Mouse (Mus musculus) v-Abl transformed pro-B cells (cell line): ENCODE results near the gene Bptf.
"Not testable (repeated sequence)": the region's sequence is repeated elsewhere in the genome, so short reads cannot be mapped to it uniquely, and the experiment has no call there.

ENCODE experiments used
- in situ Hi-C, 2 experiments: fragments of 400-800 bp; cut with MboI; formaldehyde crosslinking; loops; one replicate each; pipeline ENCODE4 v1.15.1; 2025; ENCODE audit not compliant: unreplicated experiment in 2 of 2

Gene Bptf

GRCm38 (mm10) chr11:107026554-107027430, 105.1 kb downstream of the Bptf start:
- in situ Hi-C loops: no loop called here

GRCm38 (mm10) chr11:107025411-107026321, 106.3 kb downstream of the Bptf start, which contains the start of gene 1810010H24Rik:
Gene 1810010H24Rik (plus strand): TSS chr11:107025681.
- in situ Hi-C loops: no loop called here

GRCm38 (mm10) chr11:107024406-107024805, 107.5 kb downstream of the Bptf start:
- in situ Hi-C loops: no loop called here

- in situ Hi-C loops: no loop called here
These were observed 109.8 kb downstream of the Bptf start for GRCm38 (mm10) chr11:107022050-107022683.

- in situ Hi-C loops: not testable (repeated sequence)
These were observed 112.2 kb downstream of the Bptf start for GRCm38 (mm10) chr11:107019722-107020121.

GRCm38 (mm10) chr11:107019318-107019717, 112.6 kb downstream of the Bptf start:
- in situ Hi-C loops: no loop called here

DNA sequence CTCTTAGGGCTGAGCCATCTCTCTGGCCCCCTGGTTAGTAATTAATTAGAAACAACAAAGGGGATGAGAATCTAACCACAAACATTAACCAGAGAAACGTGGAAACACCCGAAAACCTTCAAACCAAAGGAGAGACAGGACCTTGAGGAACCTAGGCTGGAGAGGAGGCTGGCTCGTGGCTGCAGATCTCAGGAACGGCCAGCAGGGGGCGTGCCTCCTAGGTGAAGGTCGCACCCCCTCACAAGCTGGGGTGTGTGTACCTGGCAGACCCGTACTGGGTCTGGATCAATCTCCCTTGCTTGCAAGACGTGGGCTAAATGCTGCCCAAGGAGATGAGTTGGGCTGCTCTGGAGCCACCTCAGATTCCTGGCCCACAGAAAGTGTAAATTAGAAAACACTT, 113.3 kb downstream of the Bptf start:
- in situ Hi-C loops: no loop called here

- in situ Hi-C loops: no loop called here
These were observed 114.5 kb downstream of the Bptf start for GRCm38 (mm10) chr11:107017339-107017886.

DNA sequence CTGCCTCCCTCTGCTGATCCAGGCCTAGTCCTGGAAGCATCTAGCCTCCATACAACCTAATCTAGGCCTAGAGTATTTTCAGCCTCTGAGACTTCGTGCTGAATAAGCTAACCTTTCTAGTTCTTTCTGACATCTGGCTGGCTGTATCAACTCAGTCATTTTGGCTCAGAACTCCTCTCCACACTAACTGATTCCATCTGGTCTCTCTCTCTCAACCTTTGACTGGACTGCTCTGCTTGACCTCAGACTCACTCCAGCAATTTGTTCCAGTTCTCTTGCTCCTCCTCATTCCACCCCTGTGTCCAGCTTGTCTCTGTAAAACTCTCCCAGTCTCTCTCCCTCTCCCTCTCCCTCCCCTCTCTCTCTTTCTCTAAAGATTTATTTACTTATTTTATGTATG, 115.0 kb downstream of the Bptf start:
- in situ Hi-C loops: no loop called here

DNA sequence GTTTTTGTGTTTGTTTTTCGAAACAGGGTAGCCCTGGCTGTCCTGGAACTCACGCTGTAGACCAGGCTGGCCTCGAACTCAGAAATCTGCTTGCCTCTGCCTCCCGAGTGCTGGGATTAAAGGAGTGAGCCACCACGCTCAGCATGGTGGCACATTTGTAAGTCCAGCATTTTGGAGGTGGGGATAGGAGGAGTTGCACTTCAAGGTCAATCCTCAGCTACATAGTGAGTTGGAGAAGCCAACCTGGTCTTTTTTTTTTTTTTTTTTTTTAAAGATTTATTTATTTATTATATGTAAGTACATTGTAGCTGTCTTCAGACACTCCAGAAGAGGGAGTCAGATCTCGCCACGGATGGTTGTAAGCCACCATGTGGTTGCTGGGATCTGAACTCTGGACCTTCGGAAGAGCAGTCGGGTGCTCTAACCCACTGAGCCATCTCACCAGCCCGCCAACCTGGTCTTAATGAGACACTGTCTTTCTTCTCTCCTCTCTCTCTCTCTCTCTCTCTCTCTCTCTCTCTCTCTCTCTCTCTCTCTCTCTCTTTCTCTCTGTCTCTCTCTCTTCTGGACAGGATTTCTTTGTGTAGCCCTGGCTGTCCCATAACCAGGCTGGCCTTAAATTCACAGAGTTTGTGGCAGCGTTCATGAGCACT, 116.3 kb downstream of the Bptf start:
- in situ Hi-C loops: not testable (repeated sequence)

DNA sequence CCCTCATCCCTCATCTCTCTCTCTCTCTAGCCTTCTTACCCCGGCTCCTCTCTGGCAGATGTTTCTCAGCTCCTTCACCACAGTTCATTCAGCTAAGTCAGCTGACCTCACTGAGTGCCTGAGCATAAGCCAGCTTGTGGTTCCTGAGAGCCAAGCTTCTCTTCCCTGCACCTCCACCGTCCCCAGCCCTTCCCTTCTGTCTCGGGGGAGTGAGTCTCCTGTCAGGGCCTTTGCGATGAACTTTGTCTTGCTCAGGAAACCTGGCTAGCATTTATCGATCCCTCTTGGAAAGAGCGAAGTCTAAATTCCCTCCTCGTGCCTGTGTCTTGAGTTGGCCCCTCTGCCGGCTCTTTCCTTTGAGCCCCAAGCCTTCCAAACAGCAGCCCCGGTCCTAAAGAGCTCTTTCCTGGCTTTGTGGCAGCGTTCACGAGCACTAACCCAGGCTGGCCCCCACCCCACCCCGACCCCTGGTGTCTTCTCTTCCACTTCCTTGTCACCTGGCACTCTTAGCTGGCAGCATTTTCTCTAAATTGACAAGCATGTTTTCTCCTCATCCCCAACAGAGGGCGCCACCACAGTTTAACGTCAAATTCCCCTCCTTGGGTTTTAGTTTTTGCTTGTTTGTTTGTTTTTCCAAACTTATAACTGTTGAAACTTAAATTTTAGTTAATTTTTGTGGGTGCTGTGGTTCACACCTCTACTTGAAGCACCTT, 117.2 kb downstream of the Bptf start:
- in situ Hi-C loops: no loop called here

DNA sequence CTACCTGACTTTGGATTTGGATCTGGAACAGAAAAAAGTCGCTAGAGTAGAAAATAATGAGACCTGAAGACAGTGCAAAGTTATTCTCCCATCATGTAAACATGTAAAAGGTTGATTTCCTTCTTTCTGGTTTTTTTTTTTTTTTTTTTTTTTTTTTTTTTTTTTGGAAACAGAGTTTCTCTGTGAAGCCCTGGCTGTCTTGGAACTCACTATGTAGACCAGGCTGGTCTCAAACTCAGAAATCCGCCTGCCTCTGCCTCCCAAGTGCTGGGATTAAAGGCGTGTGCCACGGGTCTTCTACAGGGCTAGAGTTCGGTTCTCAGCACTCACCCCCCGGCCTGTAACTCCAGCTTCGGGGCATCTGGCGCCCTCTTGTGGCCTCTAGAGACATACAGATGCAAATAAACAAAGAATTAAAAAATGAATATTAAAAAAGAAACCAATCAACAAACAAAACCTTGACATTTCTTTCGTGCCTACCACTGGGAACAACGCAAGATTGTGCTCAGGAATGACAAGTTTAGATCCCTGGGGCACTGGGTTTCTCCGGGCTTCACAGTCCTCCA, 117.8 kb downstream of the Bptf start:
- in situ Hi-C loops: no loop called here

DNA sequence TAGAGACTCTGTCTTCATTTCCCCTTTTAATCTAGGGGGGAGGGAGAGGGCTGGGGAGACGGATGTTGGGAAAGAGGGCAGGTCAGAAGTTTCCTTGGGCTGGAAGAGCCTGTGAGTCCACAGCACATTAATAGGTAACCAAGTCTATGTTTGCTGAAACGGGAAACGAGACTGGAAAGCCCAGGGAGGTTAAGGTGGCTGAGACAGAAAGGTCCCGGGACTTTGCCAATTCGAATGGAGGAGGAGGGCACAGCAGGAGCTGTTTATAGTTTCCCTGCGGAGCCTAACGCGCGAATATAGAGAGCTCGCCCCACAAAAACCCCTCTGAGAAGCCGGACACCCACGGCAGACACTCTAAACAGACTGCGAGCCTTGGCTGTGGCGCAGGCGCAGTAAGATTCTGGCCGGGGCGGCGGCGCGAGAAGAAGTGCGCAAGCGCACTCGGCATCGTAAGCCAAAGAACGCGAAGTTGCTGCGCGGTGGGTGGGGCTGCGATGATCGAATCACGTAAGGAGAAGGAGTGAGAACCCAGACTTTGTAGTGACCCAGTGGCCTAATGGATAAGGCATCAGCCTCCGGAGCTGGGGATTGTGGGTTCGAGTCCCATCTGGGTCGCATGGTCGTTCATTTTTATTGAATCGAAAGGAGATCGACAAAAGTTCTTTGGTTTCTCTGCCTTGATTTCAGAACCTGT, 119.5 kb downstream of the Bptf start:
- in situ Hi-C loops: no loop called here

- in situ Hi-C loops: no loop called here
These were observed 120.1 kb downstream of the Bptf start for GRCm38 (mm10) chr11:107011669-107012323.

GRCm38 (mm10) chr11:107011171-107011570, 120.8 kb downstream of the Bptf start:
- in situ Hi-C loops: no loop called here

DNA sequence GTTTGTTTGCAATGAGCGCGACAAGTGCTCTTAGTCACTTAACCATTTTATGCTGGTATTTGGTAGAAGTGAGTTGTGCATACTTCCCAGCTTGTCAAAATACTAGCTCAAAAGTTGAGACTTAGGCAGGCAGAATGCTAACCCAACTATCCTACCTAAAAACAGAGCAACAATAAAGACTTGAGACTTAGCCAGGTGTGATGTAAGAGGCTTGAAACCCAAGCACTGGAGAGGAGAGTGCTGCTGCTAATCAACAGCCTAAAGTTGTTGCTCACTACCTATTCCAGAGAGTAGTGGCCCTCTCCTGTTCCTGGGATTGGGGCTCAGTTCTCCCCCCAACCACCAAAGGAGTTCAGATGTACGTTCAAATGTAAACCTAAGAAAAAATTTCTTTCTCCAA, 121.5 kb downstream of the Bptf start:
- in situ Hi-C loops: no loop called here

GRCm38 (mm10) chr11:107005538-107005937, 126.4 kb downstream of the Bptf start:
- in situ Hi-C loops: no loop called here
